Mouse (Mus musculus) gastrocnemius, postnatal 10 days (tissue): ENCODE measurements around the gene Gm21863. TPM values are rescaled to one million over a fixed set of nuclear protein-coding genes. Genes with fewer than 3 reads are reported as not detected.
"Not testable (repeated sequence)": the region's sequence is repeated elsewhere in the genome, so short reads cannot be mapped to it uniquely, and the experiment has no call there.

Source experiments
- DNase-seq: peaks from one replicate; pipeline ENCODE4 v3.0.0; 2021; ENCODE audit warnings: mixed read lengths
- long read RNA-seq, 2 experiments: library from polyadenylated mRNA; stranded (forward); transcript quantifications; one replicate each; pipeline ENCODE4 v2.0.0; 2021
- total RNA-seq, 2 experiments: library from RNA; stranded (reverse); gene quantifications; 2 replicates each; pipeline ENCODE4 v1.2.3; 2021

Gene Gm21863
- not detected for total RNA-seq
- long read RNA-seq, experiment 1: 0 reads
- long read RNA-seq, experiment 2: 0 reads

GRCm38 (mm10) chr12:19953869-19954555, at the start of gene Gm21863:
Gene Gm21863, plus strand, starts transcription at chr12:19954505.
- not testable (repeated sequence) for DNase-seq

DNA sequence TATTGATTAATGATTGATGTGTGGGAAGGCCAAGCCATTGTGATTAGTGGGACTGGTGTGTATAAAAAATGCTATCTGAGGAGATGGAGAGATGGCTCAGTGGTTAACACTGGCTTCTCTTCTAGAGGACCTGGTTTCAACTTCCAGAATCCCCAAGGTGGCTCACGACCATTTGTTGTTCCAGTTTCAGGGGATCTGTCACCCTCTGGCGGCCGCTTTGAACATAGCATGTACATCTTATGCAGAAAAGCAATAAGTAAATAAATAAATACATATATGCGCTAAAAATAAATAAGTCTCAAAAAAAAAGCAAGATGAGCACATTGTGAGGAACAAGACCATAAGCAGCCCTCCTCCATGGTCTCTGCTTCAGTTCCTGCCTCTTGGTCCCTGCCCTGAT, 26.3 kb upstream of the Gm21863 start:
- not testable (repeated sequence) for DNase-seq
